Mouse (Mus musculus) intestine, postnatal 0 days (tissue): ENCODE measurements at regions not wholly inside any gene's neighbourhood (a gene's known extent, or its start where the extent isn't known, plus 50 kb on each side); places are given as distances from the start of the nearest gene placed in this dataset.
A peak's percentile ranks its signal among the peaks of the same experiment; 100 is the strongest.

Source experiments
- ATAC-seq: fragments of 200-750 bp; cut with Nextera tagmentation; 2 replicates; pipeline ENCODE4 v1.8.0; 2017; ENCODE audit warnings: mild to moderate bottlenecking, moderate TSS enrichment, moderate library complexity
- H3K27ac ChIP-seq: fragments of 300-500 bp; sonication (generic); 2 replicates; pipeline ENCODE4 v1.5.1; 2014; ENCODE audit warnings: mild to moderate bottlenecking, low read depth, low read length, moderate library complexity
- H3K27me3 ChIP-seq: fragments of 300-500 bp; sonication (generic); replicated peaks from 2 replicates; pipeline ENCODE4 v1.6.1; 2014; ENCODE audit warnings: low read length, mixed read lengths; ENCODE audit not compliant: control insufficient read depth, insufficient read depth
- H3K36me3 ChIP-seq: fragments of 300-500 bp; sonication (generic); 2 replicates; pipeline ENCODE4 v1.6.1; 2014; ENCODE audit warnings: mild to moderate bottlenecking, moderate library complexity; ENCODE audit not compliant: control insufficient read depth, insufficient read depth
- H3K4me1 ChIP-seq: fragments of 300-500 bp; sonication (generic); replicated peaks from 2 replicates; pipeline ENCODE4 v1.6.1; 2014; ENCODE audit warnings: antibody characterized with exemption, low read length, mixed read lengths; ENCODE audit not compliant: control insufficient read depth, insufficient read depth
- H3K4me2 ChIP-seq: fragments of 300-500 bp; sonication (generic); replicated peaks from 2 replicates; pipeline ENCODE4 v1.6.1; 2014; ENCODE audit warnings: low read depth, mild to moderate bottlenecking, moderate library complexity
- H3K4me3 ChIP-seq: fragments of 300-500 bp; sonication (generic); 2 replicates; pipeline ENCODE4 v1.5.1; 2014; ENCODE audit warnings: low read depth, low read length
- H3K9ac ChIP-seq: fragments of 300-500 bp; sonication (generic); 2 replicates; pipeline ENCODE4 v1.6.1; 2014; ENCODE audit warnings: mild to moderate bottlenecking, low read depth, low read length
- H3K9me3 ChIP-seq: fragments of 300-500 bp; sonication (generic); 2 replicates; pipeline ENCODE4 v1.6.1; 2016; ENCODE audit warnings: mixed run types; ENCODE audit not compliant: control insufficient read depth
- CTCF ChIP-seq: sonication (generic); IDR thresholded peaks from 2 replicates; pipeline ENCODE4 v1.5.1; 2016; ENCODE audit warnings: low read depth, mild to moderate bottlenecking, control low read depth, antibody characterized with exemption, moderate library complexity
- WGBS: fragments of 180-500 bp; shearing (Covaris S2); extraction: QIAGEN DNeasy Blood & Tissue Kit; methylation state at CpG from one replicate; pipeline ENCODE4 v1.1.7; 2014; 5-methylcytosine and 5-hydroxymethylcytosine counted together

- H3K36me3 ChIP-seq: no peaks in the 10 kb centered on the region
- no peak overlapping the region for H3K9ac ChIP-seq
- no peak overlapping the region for H3K27ac ChIP-seq
- ATAC-seq: no peak
- no peaks in the 10 kb centered on the region for H3K4me1 ChIP-seq
- no peak for TF ChIP-seq CTCF
- no peak overlapping the region for H3K4me3 ChIP-seq
- H3K9me3 ChIP-seq: no peaks in the 10 kb centered on the region
- 76% methylated on average over 7 of the region's 7 CpGs for WGBS
- H3K27me3 ChIP-seq: no peaks in the 10 kb centered on the region
- H3K4me2 ChIP-seq: no peak overlapping the region
Observed at GRCm38 (mm10) chr6:135433753-135434152, 71.4 kb downstream of the Emp1 start.

DNA sequence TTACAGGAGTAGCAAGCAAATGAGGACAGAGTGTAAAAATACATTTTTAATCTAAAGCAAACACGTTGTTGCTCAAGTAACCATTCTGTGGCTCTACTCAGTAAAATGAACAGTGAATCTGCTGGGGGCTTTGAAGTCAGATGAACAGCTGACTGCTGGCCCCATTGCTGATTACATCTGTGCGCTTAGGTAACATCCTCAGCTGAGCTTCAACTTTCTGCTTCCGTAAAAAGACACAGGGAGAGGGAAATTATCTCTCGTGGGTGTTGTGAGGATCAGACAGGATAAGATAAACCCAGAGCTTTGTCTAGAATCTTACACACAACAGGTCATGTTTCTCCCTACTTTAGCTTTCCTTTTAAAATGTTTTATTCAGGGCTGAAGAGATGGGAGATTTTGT is 74.0 kb downstream of the Emp1 start:
- H3K4me1 ChIP-seq: no peaks in the 10 kb centered on the region
- no peak overlapping the region for H3K9ac ChIP-seq
- no peak for ATAC-seq
- H3K4me3 ChIP-seq: no peak overlapping the region
- no peaks in the 10 kb centered on the region for H3K27me3 ChIP-seq
- H3K27ac ChIP-seq: no peak overlapping the region
- H3K9me3 ChIP-seq: no peaks in the 10 kb centered on the region
- WGBS: 59% methylated on average over 4 of the region's 4 CpGs
- H3K4me2 ChIP-seq: no peak overlapping the region
- no peaks in the 10 kb centered on the region for H3K36me3 ChIP-seq
- no peak for TF ChIP-seq CTCF

- no peak for TF ChIP-seq CTCF
- 95% methylated on average over 3 of the region's 3 CpGs for WGBS
- Histone ChIP-seq H3K4me3 (no peak overlapping the region), H3K36me3 (no peaks in the 10 kb centered on the region), H3K27ac (no peak overlapping the region), H3K9me3 (no peaks in the 10 kb centered on the region), H3K4me1 (no peaks in the 10 kb centered on the region), H3K9ac (no peak overlapping the region), H3K27me3 (no peaks in the 10 kb centered on the region), H3K4me2 (no peak overlapping the region)
- ATAC-seq: no peak
Observed at GRCm38 (mm10) chr6:135438271-135438670, 75.9 kb downstream of the Emp1 start.

DNA sequence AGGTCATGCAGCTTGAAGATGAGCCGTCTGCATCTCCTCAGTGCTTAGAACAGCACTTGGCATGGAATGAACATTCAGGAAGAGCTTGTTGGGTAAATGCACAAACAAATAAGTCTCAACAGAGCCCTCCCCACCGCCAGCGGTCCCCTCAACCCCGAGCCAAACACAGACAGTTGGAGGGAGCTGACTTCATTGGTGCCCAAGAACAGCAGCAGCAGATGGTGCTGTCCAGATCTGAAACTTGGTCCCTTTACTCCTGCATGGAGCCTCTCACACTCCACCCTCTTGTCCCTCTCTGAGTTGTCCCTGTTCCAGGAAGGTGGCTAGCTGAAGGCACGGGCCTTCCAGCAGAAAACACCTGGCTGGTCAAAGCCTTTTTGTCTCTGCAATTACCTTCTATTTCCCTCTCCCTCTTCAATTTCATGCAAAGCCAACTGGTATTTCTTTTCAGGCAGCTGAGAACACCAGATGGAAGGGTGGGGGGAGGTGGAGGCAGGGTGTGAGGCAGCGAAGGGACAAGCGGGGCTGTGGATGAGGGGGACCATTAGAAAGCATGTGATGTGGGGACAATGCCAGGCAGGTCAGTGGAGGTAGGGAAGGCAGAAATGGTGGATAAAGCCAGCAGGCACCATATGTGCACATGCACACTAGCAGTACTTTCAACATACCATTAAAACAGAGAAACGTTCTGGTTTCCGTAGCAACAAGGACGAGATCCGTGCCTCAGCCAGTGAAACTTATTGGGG is 79.0 kb downstream of the Emp1 start:
- H3K4me2 ChIP-seq: no peak overlapping the region
- H3K4me3 ChIP-seq: no peak overlapping the region
- H3K4me1 ChIP-seq: 0 out of 2 replicates have a peak, but pooled peaks cover 4% of the 10 kb centered on the region
- H3K27ac ChIP-seq: no peak overlapping the region
- TF ChIP-seq CTCF: no peak
- H3K9ac ChIP-seq: no peak overlapping the region
- H3K36me3 ChIP-seq: no peaks in the 10 kb centered on the region
- H3K9me3 ChIP-seq: no peaks in the 10 kb centered on the region
- 66% methylated on average over 11 of the region's 11 CpGs for WGBS
- H3K27me3 ChIP-seq: no peaks in the 10 kb centered on the region
- ATAC-seq: no peak

GRCm38 (mm10) chr6:135444661-135445060 is 82.3 kb downstream of the Emp1 start:
- no peaks in the 10 kb centered on the region for H3K27me3 ChIP-seq
- 0 out of 2 replicates have a peak, but pooled peaks cover 4% of the 10 kb centered on the region for H3K4me1 ChIP-seq
- H3K4me2 ChIP-seq: no peak overlapping the region
- peak; percentile 61 for ATAC-seq
- peak; percentile 99 for TF ChIP-seq CTCF
- no peak overlapping the region for H3K4me3 ChIP-seq
- H3K9me3 ChIP-seq: no peaks in the 10 kb centered on the region
- no peak overlapping the region for H3K27ac ChIP-seq
- no peaks in the 10 kb centered on the region for H3K36me3 ChIP-seq
- no peak overlapping the region for H3K9ac ChIP-seq
- WGBS: 6% methylated on average over 11 of the region's 11 CpGs

DNA sequence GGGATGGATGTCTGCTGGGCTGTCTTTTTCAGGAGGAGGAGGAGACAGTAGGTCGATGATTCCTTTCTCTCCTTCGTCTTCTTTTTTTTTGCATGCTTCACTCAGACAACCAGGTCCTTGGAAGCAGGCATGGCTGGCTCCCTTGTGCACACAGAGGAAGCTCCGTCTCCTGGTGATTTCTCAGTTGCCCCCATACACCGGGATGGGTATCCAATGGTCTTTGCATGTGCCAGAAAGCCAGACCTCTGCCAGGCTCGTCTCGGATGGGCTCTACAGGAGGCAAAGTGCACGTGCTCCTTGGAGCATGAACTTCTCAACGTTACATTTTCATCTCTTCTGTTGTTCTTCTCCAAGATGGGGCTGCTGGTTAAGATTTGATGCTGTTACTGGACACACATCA is 82.7 kb downstream of the Emp1 start:
- Histone ChIP-seq H3K9me3 (no peaks in the 10 kb centered on the region), H3K27ac (no peak overlapping the region), H3K36me3 (no peaks in the 10 kb centered on the region), H3K27me3 (no peaks in the 10 kb centered on the region), H3K4me3 (no peak overlapping the region), H3K4me2 (no peak overlapping the region), H3K9ac (no peak overlapping the region), H3K4me1 (0 out of 2 replicates have a peak, but pooled peaks cover 4% of the 10 kb centered on the region)
- TF ChIP-seq CTCF: no peak
- ATAC-seq: no peak; the same call in 1 of the 2 replicates
- WGBS: 61% methylated on average over 8 of the region's 8 CpGs
